Mouse (Mus musculus): ENCODE data around the gene Supv3l1. TPM values are rescaled to one million over a fixed set of nuclear protein-coding genes. Genes with fewer than 3 reads are reported as not detected.
A peak's percentile ranks its signal among the peaks of the same experiment; 100 is the strongest.
"Not testable (repeated sequence)": the region's sequence is repeated elsewhere in the genome, so short reads cannot be mapped to it uniquely, and the experiment has no call there.

Gene Supv3l1
- 44.9 and 61.6 TPM in 2 replicates for total RNA-seq (2017)

- peak; percentile 89 for ATAC-seq (replicated peaks; ENCODE audit: low read depth, poor library complexity, severe bottlenecking)
Measured at GRCm38 (mm10) chr10:62449364-62450279, at the start of gene Supv3l1, which contains the start of gene 4930507D05Rik. Gene Supv3l1 (minus strand): TSS chr10:62449738. Gene 4930507D05Rik (plus strand): TSS chr10:62449489.

GRCm38 (mm10) chr10:62491681-62492080, 42.1 kb upstream of the Supv3l1 start:
- ATAC-seq (replicated peaks; ENCODE audit: low read depth, poor library complexity, severe bottlenecking), result not testable (repeated sequence)

GRCm38 (mm10) chr10:62488266-62488665, 38.7 kb upstream of the Supv3l1 start:
- peak; percentile 35 for ATAC-seq (replicated peaks; ENCODE audit: low read depth, poor library complexity, severe bottlenecking)

GRCm38 (mm10) chr10:62486618-62487415, 37.3 kb upstream of the Supv3l1 start, which contains the start of gene Vps26a:
Gene Vps26a (minus strand): TSS chr10:62486805.
- peak; percentile 76 for ATAC-seq (replicated peaks; ENCODE audit: low read depth, poor library complexity, severe bottlenecking)

- ATAC-seq (replicated peaks; ENCODE audit: low read depth, poor library complexity, severe bottlenecking), result peak; percentile 16; the same call in 1 of the 2 replicates
Measured at GRCm38 (mm10) chr10:62485878-62486582, 36.5 kb upstream of the Supv3l1 start.

- no peak for ATAC-seq (replicated peaks; ENCODE audit: low read depth, poor library complexity, severe bottlenecking)
Measured at GRCm38 (mm10) chr10:62481108-62481852, 31.7 kb upstream of the Supv3l1 start.

- no peak for ATAC-seq (replicated peaks; ENCODE audit: low read depth, poor library complexity, severe bottlenecking)
Measured at GRCm38 (mm10) chr10:62476980-62477379, 27.4 kb upstream of the Supv3l1 start.

- ATAC-seq (replicated peaks; ENCODE audit: low read depth, poor library complexity, severe bottlenecking), result no peak
Measured at GRCm38 (mm10) chr10:62474944-62475343, 25.4 kb upstream of the Supv3l1 start.

GRCm38 (mm10) chr10:62471105-62471504, 21.6 kb upstream of the Supv3l1 start:
- ATAC-seq (replicated peaks; ENCODE audit: low read depth, poor library complexity, severe bottlenecking), result no peak

GRCm38 (mm10) chr10:62469736-62470135, 20.2 kb upstream of the Supv3l1 start:
- no peak for ATAC-seq (replicated peaks; ENCODE audit: low read depth, poor library complexity, severe bottlenecking)

- ATAC-seq (replicated peaks; ENCODE audit: low read depth, poor library complexity, severe bottlenecking), result no peak
Measured at GRCm38 (mm10) chr10:62461321-62461720, 11.8 kb upstream of the Supv3l1 start.

- not testable (repeated sequence) for ATAC-seq (replicated peaks; ENCODE audit: low read depth, poor library complexity, severe bottlenecking)
Measured at GRCm38 (mm10) chr10:62452001-62452400, 2.5 kb upstream of the Supv3l1 start.

- ATAC-seq (replicated peaks; ENCODE audit: low read depth, poor library complexity, severe bottlenecking), result peak; percentile 21
Measured at GRCm38 (mm10) chr10:62450280-62450640, 722 bp upstream of the Supv3l1 start.

GRCm38 (mm10) chr10:62430427-62430826, 19.1 kb downstream of the Supv3l1 start:
- ATAC-seq (replicated peaks; ENCODE audit: low read depth, poor library complexity, severe bottlenecking), result 0 out of 2 replicates have a peak, but pooled peaks have one; percentile 22

- no peak for ATAC-seq (replicated peaks; ENCODE audit: low read depth, poor library complexity, severe bottlenecking)
Measured at GRCm38 (mm10) chr10:62425081-62425871, 24.3 kb downstream of the Supv3l1 start.

GRCm38 (mm10) chr10:62422255-62422654, 27.3 kb downstream of the Supv3l1 start, which contains the start of gene Hkdc1:
Gene Hkdc1 (minus strand): TSS chr10:62422491.
- no peak for ATAC-seq (replicated peaks; ENCODE audit: low read depth, poor library complexity, severe bottlenecking)

- no peak for ATAC-seq (replicated peaks; ENCODE audit: low read depth, poor library complexity, severe bottlenecking)
Measured at GRCm38 (mm10) chr10:62421127-62421526, 28.4 kb downstream of the Supv3l1 start.

GRCm38 (mm10) chr10:62420399-62420798, 29.1 kb downstream of the Supv3l1 start:
- no peak for ATAC-seq (replicated peaks; ENCODE audit: low read depth, poor library complexity, severe bottlenecking)

All from common myeloid progenitor, adult 5-6 weeks (primary cell).